Mouse (Mus musculus): ENCODE results near the gene Samd4b. TPM values are rescaled to one million over a fixed set of nuclear protein-coding genes. Genes with fewer than 3 reads are reported as not detected.

Gene Samd4b
- polyA plus RNA-seq, 1 experiment from 2014 or later, result 35.6 TPM

GRCm38 (mm10) chr7:28447865-28448820 is 149.8 kb downstream of the Samd4b start:
- 66% methylated on average over 13 of the region's 13 CpGs for WGBS
- no peak for ATAC-seq (ENCODE audit: low FRiP score)
- no peak overlapping the region for H3K4me3 ChIP-seq

DNA sequence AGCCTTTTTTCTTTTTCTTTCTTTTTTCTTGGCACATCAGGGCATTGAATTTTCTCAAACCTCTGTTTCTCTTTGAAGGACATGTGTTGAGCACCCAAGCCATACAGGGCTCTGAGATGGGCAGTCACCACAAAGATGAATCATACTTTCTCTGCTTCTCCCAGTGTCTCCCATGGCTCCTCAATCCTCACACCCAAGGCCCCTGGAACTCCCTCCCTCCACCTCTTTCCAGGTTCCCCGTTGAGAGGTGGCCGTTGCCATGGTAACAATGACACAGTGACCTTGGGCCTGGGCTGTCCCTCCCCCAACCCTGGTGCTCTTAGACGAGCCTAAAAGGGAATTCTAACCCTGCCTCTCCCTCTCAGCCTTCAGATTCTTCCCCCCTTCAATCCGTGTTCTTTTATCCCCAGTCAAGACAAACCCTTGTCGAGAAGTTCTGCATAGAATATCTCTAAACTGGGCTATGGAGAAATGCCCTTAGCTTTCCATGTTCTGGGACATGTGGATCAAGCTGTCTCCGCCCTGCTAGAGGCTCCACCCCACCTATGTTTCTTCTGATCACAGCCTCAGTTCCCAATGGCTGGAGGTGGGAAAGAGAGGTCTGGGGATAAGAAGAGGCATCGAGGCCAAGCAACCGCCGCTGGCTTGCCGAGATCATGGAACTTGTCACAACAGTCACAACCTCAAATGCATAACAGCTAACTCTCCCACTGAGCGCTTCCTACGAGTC is 150.7 kb downstream of the Samd4b start:
- WGBS, result 17% methylated on average over 12 of the region's 12 CpGs
- H3K4me2 ChIP-seq (replicated peaks), result no peak overlapping the region
- no peaks in the 10 kb centered on the region for H3K27me3 ChIP-seq
- H3K9ac ChIP-seq, result no peak overlapping the region
- no peak overlapping the region for H3K27ac ChIP-seq
- no peak overlapping the region for H3K4me3 ChIP-seq
- peaks cover 5% of the 10 kb centered on the region for H3K4me1 ChIP-seq
- no peaks in the 10 kb centered on the region for H3K9me3 ChIP-seq (replicated peaks)
- no peak for ATAC-seq (ENCODE audit: low FRiP score)
- no peaks in the 10 kb centered on the region for H3K36me3 ChIP-seq

More at GRCm38 (mm10) chr7:28447865-28448820, 149.8 kb downstream of the Samd4b start:
- H3K9ac ChIP-seq, result no peak overlapping the region
- H3K4me1 ChIP-seq, result peaks cover 11% of the 10 kb centered on the region
- no peaks in the 10 kb centered on the region for H3K9me3 ChIP-seq (replicated peaks)
- no peak overlapping the region for H3K4me2 ChIP-seq (replicated peaks)
- H3K27me3 ChIP-seq, result no peaks in the 10 kb centered on the region
- no peak overlapping the region for H3K27ac ChIP-seq
- no peaks in the 10 kb centered on the region for H3K36me3 ChIP-seq

DNA sequence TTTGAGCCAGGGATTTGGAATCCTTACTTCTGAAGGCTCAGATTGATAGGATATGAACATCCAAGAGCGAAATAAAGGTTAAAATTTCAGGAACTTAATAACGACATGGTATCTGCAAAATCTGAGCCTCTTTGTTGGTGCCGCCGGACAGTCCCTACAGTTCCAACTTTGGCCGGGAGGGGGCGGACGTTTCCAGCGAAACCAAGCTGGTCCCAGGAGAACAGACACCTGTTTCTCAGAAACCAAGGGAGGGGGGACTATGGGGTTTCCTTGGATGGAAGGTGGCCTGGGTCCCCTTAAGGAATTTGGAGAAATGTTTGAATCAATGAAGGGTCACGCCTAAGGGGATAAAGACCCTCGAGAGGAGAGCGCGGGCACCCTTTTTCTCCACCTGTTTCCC is 151.5 kb downstream of the Samd4b start:
- 8% methylated on average over 12 of the region's 12 CpGs for WGBS
- no peak for ATAC-seq (ENCODE audit: low FRiP score)
- H3K36me3 ChIP-seq, result no peaks in the 10 kb centered on the region

GRCm38 (mm10) chr7:28444344-28444974 is 153.5 kb downstream of the Samd4b start:
- Histone ChIP-seq H3K4me1 (peaks cover 5% of the 10 kb centered on the region), H3K27ac (no peak overlapping the region), H3K27me3 (no peaks in the 10 kb centered on the region), H3K9me3 (replicated peaks) (no peaks in the 10 kb centered on the region), H3K36me3 (no peaks in the 10 kb centered on the region), H3K4me3 (no peak overlapping the region), H3K9ac (no peak overlapping the region), H3K4me2 (replicated peaks) (no peak overlapping the region)
- WGBS, result 85% methylated on average over 13 of the region's 13 CpGs
- no peak for ATAC-seq (ENCODE audit: low FRiP score)

More for the DNA sequence above, 151.5 kb downstream of the Samd4b start:
- Histone ChIP-seq H3K27me3 (no peaks in the 10 kb centered on the region), H3K4me2 (replicated peaks) (no peak overlapping the region), H3K9me3 (replicated peaks) (no peaks in the 10 kb centered on the region), H3K4me1 (peaks cover 5% of the 10 kb centered on the region), H3K4me3 (no peak overlapping the region), H3K9ac (no peak overlapping the region), H3K27ac (no peak overlapping the region)

DNA sequence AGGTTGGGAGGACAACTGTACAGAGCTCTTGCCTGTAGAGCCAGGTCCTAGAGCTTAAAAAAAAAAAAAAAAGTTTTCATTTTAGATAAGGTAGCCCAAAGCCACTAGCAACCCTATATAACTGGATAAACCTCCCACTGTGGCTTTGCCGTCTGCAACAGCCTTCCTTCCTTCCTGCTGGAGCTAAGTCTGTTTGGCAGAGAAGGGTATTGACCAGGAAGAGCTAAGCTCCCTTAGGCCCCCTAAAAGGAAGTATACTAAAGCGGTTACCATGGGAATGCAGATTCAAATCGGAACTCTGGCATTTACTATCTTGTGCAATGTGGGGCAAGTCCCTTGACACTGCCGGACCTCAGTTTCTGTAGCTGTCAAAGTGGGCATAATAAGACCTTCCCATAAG is 155.3 kb downstream of the Samd4b start:
- no peaks in the 10 kb centered on the region for H3K9me3 ChIP-seq (replicated peaks)
- no peaks in the 10 kb centered on the region for H3K27me3 ChIP-seq
- H3K27ac ChIP-seq, result no peak overlapping the region; the same call in 1 of the 2 replicates
- peaks cover 5% of the 10 kb centered on the region for H3K4me1 ChIP-seq
- WGBS, result 55% methylated on average over 4 of the region's 4 CpGs
- no peak overlapping the region for H3K4me2 ChIP-seq (replicated peaks)
- no peaks in the 10 kb centered on the region for H3K36me3 ChIP-seq
- no peak overlapping the region for H3K4me3 ChIP-seq
- no peak overlapping the region for H3K9ac ChIP-seq
- ATAC-seq (ENCODE audit: low FRiP score), result no peak

DNA sequence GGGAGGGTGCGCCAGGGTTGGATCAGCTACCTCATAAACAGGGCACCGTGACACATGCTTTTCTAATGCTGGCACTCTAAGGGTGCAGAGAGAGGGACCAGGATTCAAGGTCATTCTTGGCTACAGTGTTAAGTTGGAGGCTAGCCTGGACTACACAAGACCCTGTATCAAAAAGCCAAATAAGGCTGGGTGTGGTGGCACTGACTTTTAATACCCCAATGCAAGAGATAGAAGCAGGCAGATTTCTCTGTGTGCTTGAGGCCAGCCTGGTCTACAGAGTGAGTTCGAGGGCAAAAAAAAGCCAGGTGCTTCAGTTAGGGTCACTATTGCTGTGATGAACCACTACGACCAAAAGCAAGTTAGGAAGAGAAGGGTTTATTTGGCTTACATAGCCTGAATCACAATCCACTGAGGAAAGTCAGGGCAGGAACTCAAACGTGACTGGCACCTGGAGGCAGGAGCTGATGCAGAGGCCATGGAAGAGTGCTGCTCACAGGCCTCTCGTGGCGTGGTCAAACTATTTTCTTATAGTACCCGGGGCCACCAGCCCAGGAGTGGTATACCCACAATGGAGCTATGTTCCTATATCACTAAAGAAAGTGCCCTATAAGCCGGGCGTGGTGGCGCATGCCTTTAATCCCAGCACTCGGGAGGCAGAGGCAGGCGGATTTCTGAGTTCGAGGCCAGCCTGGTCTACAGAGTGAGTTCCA is 156.0 kb downstream of the Samd4b start:
- no peaks in the 10 kb centered on the region for H3K4me1 ChIP-seq
- no peaks in the 10 kb centered on the region for H3K9me3 ChIP-seq (replicated peaks)
- no peak overlapping the region for H3K4me2 ChIP-seq (replicated peaks)
- H3K36me3 ChIP-seq, result no peaks in the 10 kb centered on the region
- 89% methylated on average over 14 of the region's 14 CpGs for WGBS
- H3K9ac ChIP-seq, result no peak overlapping the region
- ATAC-seq (ENCODE audit: low FRiP score), result no peak
- no peak overlapping the region for H3K27ac ChIP-seq
- no peaks in the 10 kb centered on the region for H3K27me3 ChIP-seq
- H3K4me3 ChIP-seq, result no peak overlapping the region

DNA sequence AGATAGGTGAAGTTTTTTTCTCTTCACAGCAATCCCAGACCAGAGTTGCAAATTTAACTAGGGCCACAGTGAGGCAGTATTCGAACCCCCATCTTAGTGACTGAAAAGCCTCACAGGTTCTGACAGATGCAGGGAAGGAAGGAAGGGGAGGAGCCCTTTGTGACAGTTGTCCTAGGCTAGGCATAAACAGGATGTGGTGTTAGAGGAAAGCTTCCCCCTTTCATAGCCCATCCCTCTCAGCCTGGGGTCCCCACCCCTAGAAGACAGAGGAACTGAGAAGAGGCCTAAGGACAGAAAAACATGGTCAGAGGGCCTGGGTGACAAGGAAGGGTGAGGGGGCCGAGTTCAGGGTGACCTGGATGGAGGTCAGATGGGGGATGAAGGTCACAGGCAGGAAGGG is 157.2 kb downstream of the Samd4b start:
- Histone ChIP-seq H3K4me3 (no peak overlapping the region), H3K9me3 (replicated peaks) (no peaks in the 10 kb centered on the region), H3K4me1 (no peaks in the 10 kb centered on the region), H3K4me2 (replicated peaks) (no peak overlapping the region), H3K27ac (no peak overlapping the region), H3K27me3 (no peaks in the 10 kb centered on the region), H3K36me3 (no peaks in the 10 kb centered on the region), H3K9ac (no peak overlapping the region)
- 62% methylated on average over 2 of the region's 2 CpGs for WGBS
- no peak for ATAC-seq (ENCODE audit: low FRiP score)

DNA sequence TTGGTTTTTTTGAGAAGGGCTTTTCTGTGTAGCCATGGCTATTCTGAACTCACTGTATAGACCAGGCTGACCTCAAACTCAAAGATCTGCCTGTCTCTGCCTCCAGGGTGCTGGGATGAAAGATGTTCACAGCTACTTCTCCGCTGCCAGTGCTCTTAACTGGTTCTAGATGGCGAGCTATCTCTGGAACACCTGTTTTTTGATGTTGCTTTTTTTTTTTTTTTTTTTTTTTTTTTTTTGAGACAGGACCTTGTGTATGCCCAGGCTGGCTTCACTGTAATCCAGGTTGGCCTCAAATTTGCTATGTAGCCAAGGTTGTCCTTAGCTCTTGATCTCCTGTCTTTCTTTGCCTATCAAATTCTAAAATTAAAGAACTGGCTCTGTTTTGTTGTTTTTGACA is 159.2 kb downstream of the Samd4b start:
- 79% methylated on average over 2 of the region's 2 CpGs for WGBS
- H3K4me1 ChIP-seq, result peaks cover 17% of the 10 kb centered on the region
- no peak overlapping the region for H3K4me3 ChIP-seq
- no peak overlapping the region for H3K27ac ChIP-seq
- H3K4me2 ChIP-seq (replicated peaks), result no peak overlapping the region
- H3K36me3 ChIP-seq, result no peaks in the 10 kb centered on the region
- H3K9me3 ChIP-seq (replicated peaks), result no peaks in the 10 kb centered on the region
- no peak for ATAC-seq (ENCODE audit: low FRiP score)
- H3K27me3 ChIP-seq, result no peaks in the 10 kb centered on the region
- no peak overlapping the region for H3K9ac ChIP-seq

- no peak overlapping the region for H3K4me3 ChIP-seq
- H3K4me2 ChIP-seq (replicated peaks), result no peak overlapping the region
- H3K9ac ChIP-seq, result no peak overlapping the region
- peaks cover 23% of the 10 kb centered on the region for H3K4me1 ChIP-seq
- no peaks in the 10 kb centered on the region for H3K27me3 ChIP-seq
- no peaks in the 10 kb centered on the region for H3K9me3 ChIP-seq (replicated peaks)
- H3K27ac ChIP-seq, result no peak overlapping the region
- ATAC-seq (ENCODE audit: low FRiP score), result no peak
- no peaks in the 10 kb centered on the region for H3K36me3 ChIP-seq
Observed at GRCm38 (mm10) chr7:28437964-28438363, 160.0 kb downstream of the Samd4b start.

GRCm38 (mm10) chr7:28436932-28437570 is 160.9 kb downstream of the Samd4b start, which contains the start of gene Gmfg:
TSS of gene Gmfg (plus strand) at chr7:28437447.
- Histone ChIP-seq H3K9ac (peak within 1 kb of the TSS; percentile 96), H3K4me3 (peak within 1 kb of the TSS; percentile 93), H3K27ac (peak within 1 kb of the TSS; percentile 74), H3K4me2 (replicated peaks) (peak within 1 kb of the TSS; percentile 62), H3K36me3 (no peaks in the 10 kb centered on the region; the same call in 1 of the 2 replicates), H3K9me3 (replicated peaks) (no peaks in the 10 kb centered on the region), H3K27me3 (no peaks in the 10 kb centered on the region), H3K4me1 (peaks cover 28% of the 10 kb centered on the region)
- under 1% methylated on average over 16 of the region's 16 CpGs for whole genome bisulfite sequencing
- ATAC-seq (ENCODE audit: low FRiP score), result peak; percentile 47

- Histone ChIP-seq H3K9me3 (replicated peaks) (no peaks in the 10 kb centered on the region), H3K27ac (peak overlapping the region; percentile 74), H3K9ac (peak overlapping the region; percentile 96), H3K27me3 (no peaks in the 10 kb centered on the region), H3K4me2 (replicated peaks) (peak overlapping the region; percentile 62), H3K4me3 (peak overlapping the region; percentile 93), H3K4me1 (peaks cover 28% of the 10 kb centered on the region), H3K36me3 (no peaks in the 10 kb centered on the region; the same call in none of the 2 replicates)
- ATAC-seq (ENCODE audit: low FRiP score), result peak; percentile 99
- WGBS, result 0% methylated on average over 38 of the region's 64 CpGs
Observed at GRCm38 (mm10) chr7:28436271-28436904, 161.6 kb downstream of the Samd4b start.

Measured in hindbrain, embryonic 12.5 days (tissue).